Mouse (Mus musculus): ENCODE results near the gene St6gal1. TPM values are rescaled to one million over a fixed set of nuclear protein-coding genes. Genes with fewer than 3 reads are reported as not detected.

The St6gal1 gene
- polyA plus RNA-seq, 1 experiment from 2014 or later = 53.8 TPM

DNA sequence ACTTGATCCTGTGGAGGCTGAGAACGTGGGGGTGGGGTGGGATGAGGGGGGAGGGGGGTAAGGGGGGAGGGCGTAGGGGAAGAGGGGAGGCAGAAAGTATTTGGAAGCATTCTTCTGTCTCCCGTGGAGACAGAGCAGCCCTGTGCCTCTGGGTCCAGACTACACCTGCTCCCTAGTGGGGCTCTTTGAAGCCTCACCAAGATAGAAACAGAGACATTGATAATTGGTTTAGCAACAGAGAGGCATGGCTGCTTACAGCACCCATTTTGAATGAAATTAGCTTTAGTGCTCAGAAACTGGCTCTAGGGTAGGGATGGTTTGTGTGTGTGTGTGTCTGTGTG is 46.3 kb downstream of the St6gal1 start:
- H3K36me3 ChIP-seq = no peaks in the 10 kb centered on the region
- 0% methylated on average over 2 of the region's 3 CpGs for WGBS
- ATAC-seq (replicated peaks) = peak; percentile 9; the same call in 1 of the 2 replicates
- peak overlapping the region; percentile 14 for H3K27ac ChIP-seq (replicated peaks)
- no peaks in the 10 kb centered on the region for H3K27me3 ChIP-seq
- no peak overlapping the region for H3K9ac ChIP-seq (replicated peaks)
- no peaks in the 10 kb centered on the region for H3K9me3 ChIP-seq
- H3K4me1 ChIP-seq = peaks cover 33% of the 10 kb centered on the region
- H3K4me3 ChIP-seq = no peak overlapping the region
- no peak overlapping the region for H3K4me2 ChIP-seq (replicated peaks)

DNA sequence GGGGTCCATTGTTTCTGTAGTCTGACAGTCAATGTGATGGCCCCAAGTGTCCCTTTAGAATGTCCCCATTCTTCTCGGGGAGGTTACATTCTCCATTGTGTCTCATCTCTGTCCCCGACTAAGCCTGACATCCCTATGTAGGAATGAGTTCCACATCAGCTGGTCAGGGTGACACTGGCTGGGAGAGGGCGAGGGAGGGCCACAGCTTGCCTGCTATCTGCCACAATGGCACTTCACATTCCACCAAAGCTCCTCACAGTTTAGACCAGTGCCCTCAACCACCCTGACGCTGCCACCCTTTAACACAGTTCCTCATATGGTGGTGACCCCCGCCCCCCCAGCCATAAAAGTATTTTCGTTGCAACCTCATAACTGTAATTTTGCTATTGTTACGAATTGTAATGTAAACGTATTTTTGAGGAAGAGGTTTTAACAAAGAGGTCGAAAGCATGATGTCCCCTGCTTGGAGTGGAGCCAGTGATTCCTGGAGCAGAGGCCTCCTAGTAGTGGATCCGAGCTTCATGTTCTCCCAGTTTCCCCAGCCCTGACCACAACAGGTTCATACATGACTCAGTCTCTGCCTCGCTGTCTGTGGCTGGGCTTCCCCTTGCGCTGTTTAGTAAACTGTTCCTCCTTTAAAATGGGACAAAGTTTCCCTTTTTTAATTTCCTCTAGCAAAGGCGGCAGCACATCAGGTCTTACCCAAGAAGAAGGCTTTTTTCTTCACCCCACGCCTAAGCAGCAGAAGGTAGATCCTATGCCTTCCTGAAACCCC is 47.4 kb downstream of the St6gal1 start:
- no peaks in the 10 kb centered on the region for H3K9me3 ChIP-seq
- H3K27me3 ChIP-seq = no peaks in the 10 kb centered on the region
- 71% methylated on average over 14 of the region's 14 CpGs for WGBS
- no peak overlapping the region for H3K27ac ChIP-seq (replicated peaks)
- H3K36me3 ChIP-seq = no peaks in the 10 kb centered on the region
- H3K9ac ChIP-seq (replicated peaks) = no peak overlapping the region
- no peak for ATAC-seq (replicated peaks)
- no peak overlapping the region for H3K4me2 ChIP-seq (replicated peaks)
- peaks cover 28% of the 10 kb centered on the region for H3K4me1 ChIP-seq
- no peak overlapping the region for H3K4me3 ChIP-seq

DNA sequence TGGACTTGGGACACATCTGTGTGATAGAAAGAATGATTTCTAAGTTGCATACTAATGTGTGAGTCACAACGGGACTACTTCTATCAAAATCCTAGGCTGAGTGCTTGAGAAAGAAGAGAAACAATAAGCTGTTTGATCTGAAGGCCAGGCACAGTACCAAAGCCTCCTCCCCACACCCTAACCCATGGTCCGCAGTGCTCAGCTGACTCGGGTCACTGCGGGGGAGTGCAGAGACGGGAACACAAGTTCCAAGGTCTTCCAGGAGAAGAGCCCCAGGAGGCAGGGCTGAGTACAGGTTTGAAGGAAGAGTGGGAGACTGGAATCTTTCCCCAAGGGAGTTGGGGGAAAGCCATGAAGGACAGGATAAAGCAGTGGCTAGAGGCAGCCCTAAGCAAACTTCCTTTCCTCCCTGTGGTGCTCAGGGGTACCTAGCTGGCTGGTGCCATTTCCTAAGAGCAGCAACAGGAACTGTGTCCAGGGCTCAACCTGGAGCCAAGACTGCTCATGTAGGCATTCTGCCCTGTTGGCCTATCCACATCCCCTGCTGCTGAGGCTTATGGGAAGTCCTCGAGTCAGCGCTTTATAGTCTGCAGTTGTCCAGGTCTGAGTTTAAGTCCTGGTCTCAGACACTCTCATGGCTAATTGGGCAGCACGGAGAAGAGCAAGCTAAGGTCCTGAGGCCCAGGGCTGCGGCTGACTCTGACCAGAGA is 48.1 kb downstream of the St6gal1 start:
- no peaks in the 10 kb centered on the region for H3K36me3 ChIP-seq
- no peak for ATAC-seq (replicated peaks)
- H3K9me3 ChIP-seq = no peaks in the 10 kb centered on the region
- H3K27ac ChIP-seq (replicated peaks) = no peak overlapping the region
- H3K4me1 ChIP-seq = peaks cover 27% of the 10 kb centered on the region
- H3K9ac ChIP-seq (replicated peaks) = no peak overlapping the region
- no peaks in the 10 kb centered on the region for H3K27me3 ChIP-seq
- no peak overlapping the region for H3K4me2 ChIP-seq (replicated peaks)
- H3K4me3 ChIP-seq = no peak overlapping the region
- WGBS = 54% methylated on average over 9 of the region's 9 CpGs

DNA sequence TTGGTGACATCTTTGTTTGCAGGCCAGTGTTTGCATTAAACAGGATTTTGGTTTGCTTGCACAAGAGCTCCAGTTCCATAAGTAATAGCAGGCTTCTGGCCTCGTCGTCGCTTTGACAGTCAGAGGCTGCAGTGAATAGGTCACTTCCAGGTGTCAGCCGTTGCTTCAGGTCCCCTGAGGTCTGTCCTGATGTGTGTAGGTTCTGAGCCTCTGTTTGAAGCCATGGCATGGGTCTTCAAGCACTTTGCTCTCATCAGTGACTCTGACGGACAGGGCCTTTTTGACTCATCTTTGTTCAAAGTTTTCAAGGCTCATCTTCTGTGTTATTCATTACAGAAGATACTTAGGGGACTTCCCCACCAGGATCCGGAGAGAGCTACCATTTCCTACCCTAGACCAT is 49.5 kb downstream of the St6gal1 start:
- Histone ChIP-seq H3K4me2 (replicated peaks) (no peak overlapping the region), H3K4me3 (no peak overlapping the region), H3K9ac (replicated peaks) (no peak overlapping the region), H3K9me3 (no peaks in the 10 kb centered on the region), H3K27ac (replicated peaks) (no peak overlapping the region), H3K27me3 (no peaks in the 10 kb centered on the region), H3K36me3 (no peaks in the 10 kb centered on the region), H3K4me1 (peaks cover 27% of the 10 kb centered on the region)
- no peak for ATAC-seq (replicated peaks)
- WGBS = 92% methylated on average over 6 of the region's 6 CpGs

DNA sequence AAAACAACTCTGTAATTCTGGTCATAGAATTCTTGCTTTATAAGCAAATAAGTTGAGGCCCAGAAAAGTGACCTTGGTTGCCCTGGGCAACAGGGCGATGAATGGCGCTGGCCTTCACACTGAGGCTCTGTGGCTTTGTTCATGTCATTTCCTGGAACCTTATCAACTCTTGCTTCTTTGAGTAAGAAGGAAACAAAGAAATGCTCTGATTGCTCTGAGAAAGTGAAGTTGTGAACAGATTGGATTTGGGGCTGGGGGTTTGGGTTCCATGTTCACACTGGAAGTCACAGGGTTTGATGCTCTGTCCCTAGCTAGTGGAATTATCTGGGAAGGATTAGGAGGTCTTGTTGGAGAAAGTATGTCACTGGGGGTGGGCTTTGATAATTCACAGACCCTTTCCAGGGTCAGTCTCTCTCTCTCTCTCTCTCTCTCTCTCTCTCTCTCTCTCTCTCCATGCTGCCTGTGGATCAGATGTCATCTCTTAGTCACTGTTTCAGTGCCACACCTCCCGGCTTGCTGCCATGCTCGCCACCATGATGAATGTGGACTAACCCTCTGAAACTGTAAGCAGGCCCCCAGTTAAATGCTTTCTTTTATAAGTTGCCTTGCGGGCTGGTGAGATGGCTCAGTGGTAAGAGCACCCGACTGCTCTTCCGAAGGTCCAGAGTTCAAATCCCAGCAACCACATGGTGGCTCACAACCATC is 50.2 kb downstream of the St6gal1 start:
- Histone ChIP-seq H3K36me3 (no peaks in the 10 kb centered on the region), H3K27ac (replicated peaks) (no peak overlapping the region), H3K4me1 (peaks cover 26% of the 10 kb centered on the region), H3K4me2 (replicated peaks) (no peak overlapping the region), H3K9ac (replicated peaks) (no peak overlapping the region), H3K9me3 (no peaks in the 10 kb centered on the region), H3K27me3 (no peaks in the 10 kb centered on the region), H3K4me3 (no peak overlapping the region)
- WGBS = 82% methylated on average over 7 of the region's 7 CpGs
- ATAC-seq (replicated peaks) = no peak

DNA sequence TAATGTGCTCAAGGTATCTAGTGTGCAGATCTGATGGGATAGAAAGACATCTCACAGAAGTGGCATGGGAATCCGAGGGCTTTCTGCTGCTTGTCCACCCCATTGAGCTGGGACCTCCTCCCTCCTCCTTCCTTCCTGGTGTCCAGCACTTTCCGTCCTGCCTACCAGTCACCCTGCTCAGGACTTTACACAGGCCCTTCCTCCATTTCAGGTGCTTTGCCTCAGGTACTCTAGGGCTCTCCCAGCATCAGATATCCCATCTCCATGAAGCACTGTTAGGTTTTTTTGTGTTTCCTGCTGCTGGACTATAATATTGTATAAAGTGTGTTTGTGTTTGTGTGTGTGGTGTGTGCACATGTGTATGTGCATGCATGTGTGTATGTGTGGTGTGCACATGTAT is 51.1 kb downstream of the St6gal1 start:
- Histone ChIP-seq H3K4me1 (peaks cover 24% of the 10 kb centered on the region), H3K9me3 (no peaks in the 10 kb centered on the region), H3K4me2 (replicated peaks) (no peak overlapping the region), H3K27me3 (no peaks in the 10 kb centered on the region), H3K9ac (replicated peaks) (no peak overlapping the region), H3K36me3 (no peaks in the 10 kb centered on the region), H3K4me3 (no peak overlapping the region), H3K27ac (replicated peaks) (no peak overlapping the region)
- WGBS = 76% methylated on average over 2 of the region's 2 CpGs
- ATAC-seq (replicated peaks) = no peak

DNA sequence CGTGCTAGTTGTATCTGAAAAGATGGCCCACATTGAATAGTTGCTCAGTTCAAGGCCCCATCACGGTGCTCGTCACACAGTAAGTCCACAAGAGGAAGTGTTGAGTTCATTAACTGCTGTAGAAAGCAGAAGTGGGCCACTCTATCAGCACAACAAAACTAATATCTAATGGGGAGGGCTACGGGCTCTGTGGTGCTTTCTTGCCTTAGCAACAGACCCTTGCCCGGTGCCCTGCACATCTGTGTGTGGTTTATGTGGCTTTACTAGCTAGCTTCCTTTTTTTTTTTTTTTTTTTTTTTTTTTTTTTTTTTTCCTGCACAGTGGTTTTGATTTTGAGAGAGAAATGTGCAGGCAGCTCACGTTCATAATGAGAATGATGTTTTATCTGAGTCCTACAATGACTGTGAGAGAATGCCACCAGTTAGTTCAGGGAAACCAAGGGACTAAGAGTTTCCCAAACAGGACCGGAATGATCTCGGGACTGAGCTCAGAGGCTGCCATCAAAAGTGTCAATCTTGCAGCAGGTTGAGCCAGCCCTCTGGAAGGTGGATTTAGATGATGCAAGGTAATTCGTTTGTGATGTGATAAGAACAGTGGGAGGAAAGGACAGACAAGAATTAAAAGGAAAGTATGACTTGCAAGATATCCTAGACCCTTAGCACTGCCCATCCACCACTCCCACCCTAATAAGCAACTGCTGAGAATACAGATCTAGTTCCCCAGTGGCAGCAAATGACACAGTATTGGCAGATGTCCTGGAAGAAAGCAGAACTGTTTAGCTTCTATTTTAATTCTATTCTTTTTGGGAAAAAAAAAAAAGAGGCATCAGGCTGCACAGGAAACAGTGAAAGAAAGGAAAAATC is 55.6 kb downstream of the St6gal1 start:
- Histone ChIP-seq H3K4me1 (0 out of 2 replicates have a peak, but pooled peaks cover 10% of the 10 kb centered on the region), H3K9me3 (no peaks in the 10 kb centered on the region), H3K4me2 (replicated peaks) (no peak overlapping the region), H3K36me3 (no peaks in the 10 kb centered on the region), H3K4me3 (no peak overlapping the region), H3K9ac (replicated peaks) (no peak overlapping the region), H3K27me3 (no peaks in the 10 kb centered on the region), H3K27ac (replicated peaks) (no peak overlapping the region)
- no peak for ATAC-seq (replicated peaks)
- 66% methylated on average over 9 of the region's 9 CpGs for WGBS

DNA sequence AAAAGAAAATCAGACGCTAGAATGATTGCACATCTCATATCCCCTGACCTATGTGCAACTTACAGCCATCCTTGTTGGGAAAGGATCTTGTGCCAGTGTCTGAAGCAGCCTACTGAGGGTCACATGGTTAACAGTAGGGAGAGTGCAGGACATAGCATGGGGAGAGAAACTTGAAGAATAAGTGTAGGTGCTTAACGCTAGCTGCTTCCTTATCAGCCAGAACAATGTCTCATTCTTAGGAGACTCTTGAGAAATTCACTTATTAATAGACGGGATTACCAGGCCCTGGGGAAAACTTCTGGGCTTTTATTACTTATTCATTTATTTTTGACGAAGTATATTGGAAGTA is 56.2 kb downstream of the St6gal1 start:
- no peak overlapping the region for H3K9ac ChIP-seq (replicated peaks)
- no peaks in the 10 kb centered on the region for H3K27me3 ChIP-seq
- no peak overlapping the region for H3K27ac ChIP-seq (replicated peaks)
- H3K4me3 ChIP-seq = no peak overlapping the region
- no peaks in the 10 kb centered on the region for H3K36me3 ChIP-seq
- no peak overlapping the region for H3K4me2 ChIP-seq (replicated peaks)
- 0 out of 2 replicates have a peak, but pooled peaks cover 10% of the 10 kb centered on the region for H3K4me1 ChIP-seq
- ATAC-seq (replicated peaks) = no peak
- 70% methylated on average over 4 of the region's 4 CpGs for WGBS
- no peaks in the 10 kb centered on the region for H3K9me3 ChIP-seq

DNA sequence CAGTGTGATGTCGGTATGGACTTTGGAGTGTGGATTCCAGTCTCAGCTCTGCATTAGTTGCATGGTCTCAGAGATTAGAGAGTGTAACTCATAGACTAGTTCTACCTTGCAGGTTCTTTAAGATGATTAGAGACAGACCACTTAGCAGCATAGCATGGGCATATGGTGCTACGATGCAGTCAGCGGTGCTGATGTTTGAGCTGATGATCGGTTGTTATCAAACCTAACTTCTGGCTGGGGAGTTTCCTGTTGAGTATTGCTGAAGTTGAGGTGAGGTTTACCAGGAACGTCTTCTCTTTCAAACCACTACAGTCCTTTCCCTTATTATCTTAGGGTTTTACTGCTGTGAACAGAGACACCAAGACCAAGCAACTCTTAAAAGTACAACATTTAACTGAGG is 57.7 kb downstream of the St6gal1 start:
- 96% methylated on average over 5 of the region's 5 CpGs for WGBS
- Histone ChIP-seq H3K36me3 (no peaks in the 10 kb centered on the region), H3K9ac (replicated peaks) (no peak overlapping the region), H3K4me3 (no peak overlapping the region), H3K9me3 (no peaks in the 10 kb centered on the region), H3K27ac (replicated peaks) (no peak overlapping the region), H3K27me3 (no peaks in the 10 kb centered on the region), H3K4me2 (replicated peaks) (no peak overlapping the region), H3K4me1 (0 out of 2 replicates have a peak, but pooled peaks cover 10% of the 10 kb centered on the region)
- ATAC-seq (replicated peaks) = no peak

DNA sequence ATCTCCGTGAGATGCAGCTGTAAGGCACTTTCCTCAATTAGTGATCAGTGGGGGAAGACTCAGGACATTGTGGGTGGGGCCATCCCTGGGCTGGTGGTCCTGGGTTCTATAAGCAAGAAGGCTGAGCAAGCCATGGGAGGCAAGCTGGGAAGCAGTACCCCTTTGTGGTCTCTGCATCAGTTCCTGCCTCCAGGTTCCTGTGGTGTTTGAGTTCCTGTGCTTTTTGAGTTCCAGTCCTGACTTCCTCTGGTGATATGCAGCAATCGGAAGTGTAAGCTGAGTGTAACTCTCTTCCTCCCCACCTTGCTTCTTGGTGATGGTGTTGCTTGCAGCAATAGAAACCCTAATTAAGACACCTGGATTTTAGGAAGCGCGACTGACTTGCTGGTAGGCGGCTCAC is 58.4 kb downstream of the St6gal1 start:
- WGBS = 85% methylated on average over 5 of the region's 5 CpGs

DNA sequence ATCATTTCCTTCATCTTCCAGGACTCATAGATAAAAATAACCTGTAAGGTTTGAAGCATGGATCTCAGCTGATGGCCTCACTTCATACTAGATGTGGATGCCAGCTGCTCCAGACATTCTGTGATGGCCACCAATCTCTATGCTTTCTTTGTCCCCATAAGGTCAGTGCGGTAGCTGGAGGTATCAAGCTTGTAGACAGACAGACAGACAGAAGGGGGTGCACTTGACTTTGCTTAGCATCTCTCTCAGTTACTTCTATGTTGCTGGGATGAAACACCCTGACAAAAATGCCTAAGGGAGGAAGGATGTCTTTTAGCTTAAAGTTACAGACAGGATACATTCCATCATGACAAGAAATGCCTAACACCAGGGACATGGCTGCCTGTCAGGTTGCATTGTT is 59.1 kb downstream of the St6gal1 start:
- Histone ChIP-seq H3K27me3 (no peaks in the 10 kb centered on the region), H3K4me1 (0 out of 2 replicates have a peak, but pooled peaks cover 10% of the 10 kb centered on the region), H3K4me2 (replicated peaks) (no peak overlapping the region), H3K4me3 (no peak overlapping the region), H3K36me3 (no peaks in the 10 kb centered on the region), H3K9ac (replicated peaks) (no peak overlapping the region), H3K9me3 (no peaks in the 10 kb centered on the region), H3K27ac (replicated peaks) (no peak overlapping the region)
- ATAC-seq (replicated peaks) = no peak
- WGBS = 89% methylated on average over 1 of the region's 1 CpGs

More for the DNA sequence above, 58.4 kb downstream of the St6gal1 start:
- no peaks in the 10 kb centered on the region for H3K36me3 ChIP-seq
- H3K27me3 ChIP-seq = no peaks in the 10 kb centered on the region
- no peak overlapping the region for H3K9ac ChIP-seq (replicated peaks)
- no peak for ATAC-seq (replicated peaks)
- H3K27ac ChIP-seq (replicated peaks) = no peak overlapping the region
- 0 out of 2 replicates have a peak, but pooled peaks cover 10% of the 10 kb centered on the region for H3K4me1 ChIP-seq
- no peak overlapping the region for H3K4me2 ChIP-seq (replicated peaks)
- H3K4me3 ChIP-seq = no peak overlapping the region
- no peaks in the 10 kb centered on the region for H3K9me3 ChIP-seq

All from forebrain, embryonic 15.5 days (tissue).